Comparison of ENCODE assay signal across 8 mouse cellular contexts in the genomic region with DNA sequence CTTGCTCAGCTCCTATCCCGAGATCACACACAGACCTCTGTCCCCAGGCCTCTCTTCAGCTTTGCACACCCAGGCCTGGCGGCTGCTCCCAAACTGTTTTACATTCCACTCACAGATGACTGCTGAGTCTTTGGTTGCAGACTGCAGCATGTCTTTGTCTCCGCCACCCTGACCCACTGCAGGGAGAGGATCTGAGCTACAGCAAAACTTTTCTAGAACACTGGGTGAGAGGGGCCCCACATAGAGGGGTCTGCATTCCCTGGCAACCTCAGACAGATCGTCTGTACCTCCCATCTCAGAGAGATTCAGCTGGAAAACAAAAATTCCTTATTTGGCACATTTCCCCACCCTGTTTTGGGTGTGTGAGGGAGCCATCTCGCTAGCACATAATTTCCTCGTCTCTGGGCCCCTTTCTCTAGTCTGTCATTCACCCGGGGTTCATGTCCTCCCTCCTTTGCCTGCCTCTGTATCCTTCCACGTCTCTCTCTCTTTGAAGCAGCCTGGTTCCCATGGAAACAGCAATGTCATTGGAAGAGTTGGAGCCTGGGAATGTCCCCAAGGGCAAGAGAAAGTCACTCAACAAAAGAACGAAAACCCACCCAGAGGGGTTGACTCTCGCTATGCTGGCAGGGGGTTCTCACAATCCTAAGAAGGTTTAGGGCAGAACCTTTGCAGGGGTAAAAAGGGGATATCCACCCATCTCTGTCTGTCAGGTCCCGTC. TPM values are rescaled to one million over a fixed set of nuclear protein-coding genes. Genes with fewer than 3 reads are reported as not detected.
DNase-seq lines count a peak whose midpoint lies in the region; ATAC-seq and TF ChIP-seq lines count a peak whose summit lies in the region.

No protein-coding gene starts in this region.

- WGBS in heart, embryonic 11.5 days (ENCODE audit: insufficient replicate concordance), result 30% methylated on average over 11 of the region's 11 CpGs
- WGBS in hindbrain, embryonic 13.5 days, result 3% methylated on average over 11 of the region's 11 CpGs
- 15% methylated on average over 11 of the region's 11 CpGs for WGBS in limb, embryonic 14.5 days

- peak overlapping the region; percentile 39 for H3K4me2 ChIP-seq in heart, embryonic 11.5 days
- peak overlapping the region; percentile 41 for H3K4me2 ChIP-seq in hindbrain, embryonic 13.5 days
- peak overlapping the region; percentile 11; the same call in 1 of the 2 replicates for H3K4me2 ChIP-seq in limb, embryonic 14.5 days (replicated peaks; ENCODE audit: low read depth, low read length, severe bottlenecking)

- TF ChIP-seq POLR2A in limb, embryonic 14.5 days (IDR thresholded peaks at IDR 0.05; ENCODE audit: borderline replicate concordance, extremely low read depth, insufficient read depth, insufficient read length), result no peak

- intact Hi-C loops in gastrocnemius, postnatal 14 days (cut with DNase I; ENCODE audit: low total_unique reads), result no loop called here

- no peak overlapping the region for H3K27ac ChIP-seq in heart, embryonic 11.5 days (ENCODE audit: low read depth, low read length)
- H3K27ac ChIP-seq in hindbrain, embryonic 13.5 days, result peak overlapping the region; percentile 93
- H3K27ac ChIP-seq in limb, embryonic 14.5 days (replicated peaks; ENCODE audit: low read depth, low read length), result no peak overlapping the region; the same call in 1 of the 2 replicates

- no peak overlapping the region for H3K4me3 ChIP-seq in heart, embryonic 11.5 days (ENCODE audit: low read depth, low read length)
- peak overlapping the region; percentile 12; the same call in 1 of the 2 replicates for H3K4me3 ChIP-seq in hindbrain, embryonic 13.5 days
- H3K4me3 ChIP-seq in limb, embryonic 14.5 days (replicated peaks; ENCODE audit: low read length), result no peak overlapping the region

- ATAC-seq in heart, embryonic 11.5 days (replicated peaks; ENCODE audit: insufficient number of reproducible peaks, low FRiP score, low TSS enrichment), result no peak
- ATAC-seq in hindbrain, embryonic 13.5 days (ENCODE audit: low FRiP score), result peak; percentile 83
- peak; percentile 16; the same call in 1 of the 2 replicates for ATAC-seq in limb, embryonic 14.5 days (ENCODE audit: low FRiP score, low read depth)

- peak overlapping the region; percentile 46; the same call in 1 of the 2 replicates for H3K9ac ChIP-seq in heart, embryonic 11.5 days (ENCODE audit: low read depth, low read length)
- peak overlapping the region; percentile 68 for H3K9ac ChIP-seq in hindbrain, embryonic 13.5 days
- 0 out of 2 replicates have a peak overlapping the region, but pooled peaks have one; percentile 4 for H3K9ac ChIP-seq in limb, embryonic 14.5 days (ENCODE audit: low read depth, low read length, severe bottlenecking)

- H3K27me3 ChIP-seq in heart, embryonic 11.5 days (ENCODE audit: control insufficient read depth, insufficient read depth, low read length), result peaks cover 16% of the 10 kb centered on the region
- H3K27me3 ChIP-seq in hindbrain, embryonic 13.5 days, result no peaks in the 10 kb centered on the region
- H3K27me3 ChIP-seq in limb, embryonic 14.5 days (ENCODE audit: control insufficient read depth, insufficient read depth, low read length), result no peaks in the 10 kb centered on the region; the same call in 1 of the 2 replicates

- DNase-seq in heart, adult 11 months, result no peak
- peak; percentile 83 for DNase-seq in brain, embryonic 18.5 days (ENCODE audit: low read depth, low spot score)
- no peak for DNase-seq in limb, embryonic 14.5 days (ENCODE audit: low spot score)
- DNase-seq in right cerebral cortex, postnatal 4 days, result peak; percentile 58
- no peak for DNase-seq in kidney, postnatal 36 days
- no peak for DNase-seq in gastrocnemius, postnatal 14 days

- H3K36me3 ChIP-seq in heart, embryonic 11.5 days (ENCODE audit: control insufficient read depth, insufficient read depth, low read length), result no peaks in the 10 kb centered on the region
- H3K36me3 ChIP-seq in hindbrain, embryonic 13.5 days, result peaks cover 18% of the 10 kb centered on the region
- H3K36me3 ChIP-seq in limb, embryonic 14.5 days (ENCODE audit: control insufficient read depth, insufficient read depth, low read length), result no peaks in the 10 kb centered on the region

- H3K4me1 ChIP-seq in heart, embryonic 11.5 days (ENCODE audit: control insufficient read depth, insufficient read depth, low read length), result peaks cover 14% of the 10 kb centered on the region
- peaks cover 51% of the 10 kb centered on the region for H3K4me1 ChIP-seq in hindbrain, embryonic 13.5 days (replicated peaks)
- peaks cover 10% of the 10 kb centered on the region for H3K4me1 ChIP-seq in limb, embryonic 14.5 days (ENCODE audit: control insufficient read depth, insufficient read depth, low read length)

- no peaks in the 10 kb centered on the region for H3K9me3 ChIP-seq in heart, embryonic 11.5 days (replicated peaks; ENCODE audit: control insufficient read depth, low read length)
- H3K9me3 ChIP-seq in hindbrain, embryonic 13.5 days, result no peaks in the 10 kb centered on the region
- H3K9me3 ChIP-seq in limb, embryonic 14.5 days (ENCODE audit: control insufficient read depth, low read length), result no peaks in the 10 kb centered on the region

RNA-seq across cellular contexts. Expression of a gene that starts 6.4 kb away (rescaled TPM):
- polyA plus RNA-seq in heart, embryonic 11.5 days (2014; fragmentation: Nextera tagmentation; extraction: Ambion mirVana), result 0.66 and 1.3 TPM in 2 replicates
- polyA plus RNA-seq in hindbrain, embryonic 13.5 days (2015; fragmentation: Nextera tagmentation; extraction: Ambion mirVana), result 71.6 and 72.6 TPM in 2 replicates
- 10.0 and 11.0 TPM in 2 replicates for polyA plus RNA-seq in limb, embryonic 14.5 days (2012; rRNA removed)
- 6.4 and 7.6 TPM in 2 replicates for polyA plus RNA-seq in limb, embryonic 14.5 days (2014; fragmentation: Nextera tagmentation; extraction: Ambion mirVana)
- under 1 TPM; 0.43 to 0.58 TPM for total RNA-seq in gastrocnemius, postnatal 14 days (2021)

RNA-seq across cellular contexts. Expression of a gene that starts 55.0 kb away (rescaled TPM):
- 17.4 and 18.7 TPM in 2 replicates for polyA plus RNA-seq in heart, embryonic 11.5 days (2014; fragmentation: Nextera tagmentation; extraction: Ambion mirVana)
- polyA plus RNA-seq in hindbrain, embryonic 13.5 days (2015; fragmentation: Nextera tagmentation; extraction: Ambion mirVana), result 44.6 and 48.7 TPM in 2 replicates
- 36.1 and 43.4 TPM in 2 replicates for polyA plus RNA-seq in limb, embryonic 14.5 days (2012; rRNA removed)
- 25.3 and 25.8 TPM in 2 replicates for polyA plus RNA-seq in limb, embryonic 14.5 days (2014; fragmentation: Nextera tagmentation; extraction: Ambion mirVana)
- 1 to 10 TPM; 2.5 to 3.9 TPM for total RNA-seq in gastrocnemius, postnatal 14 days (2021)

Comparison
In these comparisons a context has a peak if more than half of its experiments do, and no peak if none do; other contexts are left out.
1. H3K9ac ChIP-seq: peak in every context shown above with its lines; median percentile 68 in hindbrain, embryonic 13.5 days; 46 in heart, embryonic 11.5 days; 4 in limb, embryonic 14.5 days.
2. DNase-seq: peak in brain, embryonic 18.5 days (single experiment) and right cerebral cortex, postnatal 4 days (single experiment); none in heart, adult 11 months (single experiment), limb, embryonic 14.5 days (single experiment), kidney, postnatal 36 days (0 of 2) and gastrocnemius, postnatal 14 days (single experiment).
3. Peak in every context shown above with its lines, with median percentiles within 50 percentile points of each other: H3K4me2 ChIP-seq.